Mouse (Mus musculus): Measurements from ENCODE around the gene Tox2.

Gene Tox2

DNA sequence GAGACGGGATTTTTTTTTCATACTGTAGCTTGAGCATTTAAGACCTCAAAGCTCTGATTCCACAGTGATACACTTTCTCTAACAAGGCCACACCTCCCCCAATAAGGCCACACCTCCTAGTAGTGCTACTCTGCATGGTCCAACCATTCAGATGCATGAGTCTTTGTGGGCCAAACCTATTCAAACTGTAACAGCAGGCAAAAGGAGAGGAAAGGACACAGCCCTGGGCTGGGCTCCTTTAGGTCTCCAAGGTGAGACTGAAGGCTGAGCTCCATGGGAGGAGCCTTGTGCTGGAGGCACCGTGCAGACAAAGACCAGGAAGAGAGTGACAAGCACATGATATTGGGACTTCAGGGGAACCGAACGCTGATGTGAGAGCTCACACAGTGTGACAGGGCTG lies 114.4 kb downstream of the Tox2 start:
- no peak for DNase-seq (ENCODE audit: low spot score in 2 of 2)

DNA sequence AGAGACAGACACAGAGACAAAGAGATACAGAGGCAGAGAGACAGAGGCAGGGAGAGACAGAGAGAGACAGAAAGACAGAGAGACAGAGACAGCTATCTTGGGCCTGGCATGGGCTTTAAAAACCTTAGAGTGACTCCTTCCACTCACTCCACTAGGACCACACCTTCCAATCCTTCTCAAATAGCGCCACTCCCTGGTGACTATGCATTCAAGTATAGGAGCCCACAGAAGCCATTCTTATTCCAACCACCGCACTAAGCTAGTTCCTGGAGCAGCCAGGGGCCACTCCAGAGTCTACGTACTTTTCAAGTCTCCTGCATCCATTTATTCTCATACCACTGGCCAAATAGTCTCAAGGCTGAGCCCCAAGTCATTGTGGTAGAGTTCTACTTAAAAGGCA lies 115.9 kb downstream of the Tox2 start:
- DNase-seq (ENCODE audit: low spot score in 2 of 2) = no peak

DNA sequence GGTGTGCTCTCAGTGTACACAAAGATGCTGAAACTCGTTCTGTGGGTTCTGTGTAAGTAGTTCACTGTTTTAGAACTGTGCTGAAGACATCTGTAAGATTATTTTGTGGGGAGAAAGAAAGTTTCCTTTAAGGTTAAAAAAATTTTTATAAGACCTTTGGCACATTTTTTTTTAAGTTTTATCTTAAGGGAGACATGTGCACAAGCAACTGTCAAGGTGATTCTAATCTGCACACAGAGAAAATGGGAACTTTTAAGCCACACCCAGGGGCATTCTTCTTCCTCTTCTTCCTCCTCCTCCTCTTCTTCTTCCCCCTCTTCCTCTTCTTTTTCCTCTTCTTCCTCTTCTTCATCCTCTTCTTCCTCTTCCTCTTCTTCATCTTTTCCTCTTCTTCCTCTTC lies 120.2 kb downstream of the Tox2 start:
- DNase-seq (ENCODE audit: low spot score in 2 of 2) = no peak

DNA sequence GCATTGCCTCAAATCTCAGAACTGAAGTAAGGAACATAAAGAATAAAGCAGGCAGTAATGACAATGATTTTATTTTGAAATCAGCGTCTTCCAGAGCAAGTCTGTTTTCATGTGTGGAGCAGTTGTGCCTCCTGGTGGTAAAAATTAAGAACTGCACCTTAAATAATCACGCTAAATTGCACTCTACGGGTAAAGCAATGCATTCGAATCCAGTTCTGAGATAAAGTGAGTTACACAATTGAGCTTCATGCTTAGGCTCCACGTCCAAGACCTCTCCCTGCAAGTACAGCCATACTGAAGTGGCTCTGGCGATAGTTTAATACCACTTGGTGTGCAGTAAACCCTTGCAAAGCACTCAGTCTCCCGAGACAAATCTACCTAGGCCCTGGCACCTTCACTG lies 127.8 kb downstream of the Tox2 start:
- peak in 1 of 2 experiments; percentile 38 for DNase-seq (ENCODE audit: low spot score in 2 of 2)

DNA sequence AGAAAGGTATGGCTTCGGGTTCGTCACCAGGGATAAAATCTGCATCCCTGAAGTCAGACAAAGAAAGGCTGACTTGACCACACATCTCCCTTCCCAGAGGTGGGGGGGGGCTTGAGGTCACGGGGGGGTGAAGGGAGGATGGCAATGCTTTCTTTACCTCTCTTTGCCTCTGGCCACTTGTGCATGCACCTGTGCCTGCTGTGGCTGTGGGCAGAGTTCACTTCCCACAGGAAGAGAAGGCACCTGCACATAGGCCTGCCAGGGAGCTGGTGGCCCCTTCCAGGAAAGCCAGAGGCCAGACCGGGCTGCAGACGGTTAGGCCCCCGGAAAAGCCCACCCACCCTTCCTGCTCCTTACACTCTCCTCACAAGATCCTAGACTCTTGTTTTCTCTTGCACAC lies 128.5 kb downstream of the Tox2 start:
- DNase-seq (ENCODE audit: low spot score in 2 of 2) = no peak

DNA sequence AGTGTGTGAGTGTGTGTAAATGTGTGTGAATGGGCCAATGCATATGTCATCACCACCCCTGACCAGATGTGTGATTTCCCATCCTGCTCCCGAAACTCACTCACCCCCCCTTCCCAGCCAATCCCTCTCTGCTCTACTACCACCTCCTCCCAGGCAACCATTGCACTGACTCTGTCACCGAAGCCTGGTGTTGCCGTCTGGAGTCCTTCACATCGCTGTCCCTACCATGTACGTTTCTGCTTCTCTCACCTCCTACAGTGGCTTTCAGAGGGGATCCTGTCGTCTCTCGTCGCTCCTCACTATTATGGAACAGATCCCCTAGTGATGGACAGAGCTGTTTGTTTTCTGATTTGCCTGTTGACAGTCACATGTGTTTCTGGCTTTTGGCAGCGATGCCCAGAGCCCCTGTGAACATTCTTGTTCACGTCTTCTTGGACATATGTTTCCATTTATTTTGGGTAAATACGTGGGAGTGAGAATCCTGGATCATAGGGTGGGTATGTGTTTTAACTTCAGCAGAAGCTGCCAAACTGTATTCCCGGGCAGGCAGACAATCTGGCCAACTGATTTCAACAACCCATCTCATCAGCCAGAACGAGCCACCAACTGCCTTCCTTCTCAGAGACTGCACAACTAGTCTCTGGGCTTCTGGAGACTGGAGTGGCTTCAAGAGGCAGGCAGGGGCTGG lies 129.6 kb downstream of the Tox2 start:
- DNase-seq (ENCODE audit: low spot score in 2 of 2) = peak in 1 of 2 experiments; percentile 17

DNA sequence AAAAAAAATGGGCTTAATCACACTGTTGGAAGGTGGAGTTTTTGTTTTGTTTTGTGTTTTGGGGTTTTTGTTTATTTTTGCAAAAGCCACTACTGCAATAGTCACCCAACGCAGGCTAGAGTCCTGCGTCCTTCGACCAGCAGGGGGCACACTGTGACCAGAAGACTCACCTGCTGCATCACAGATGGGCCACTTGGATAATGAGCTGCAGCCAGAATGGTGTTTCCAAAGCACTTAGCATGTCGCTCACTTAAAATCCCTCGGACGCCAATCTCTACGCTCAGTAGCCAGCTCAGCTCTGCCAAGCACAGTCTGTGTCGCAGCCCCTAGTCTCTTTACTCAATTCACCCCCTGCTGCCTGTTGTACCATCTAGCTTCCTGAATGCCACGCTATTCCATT lies 137.3 kb downstream of the Tox2 start:
- peak; percentile 29 to 37 for DNase-seq (ENCODE audit: low spot score in 2 of 2)

DNA sequence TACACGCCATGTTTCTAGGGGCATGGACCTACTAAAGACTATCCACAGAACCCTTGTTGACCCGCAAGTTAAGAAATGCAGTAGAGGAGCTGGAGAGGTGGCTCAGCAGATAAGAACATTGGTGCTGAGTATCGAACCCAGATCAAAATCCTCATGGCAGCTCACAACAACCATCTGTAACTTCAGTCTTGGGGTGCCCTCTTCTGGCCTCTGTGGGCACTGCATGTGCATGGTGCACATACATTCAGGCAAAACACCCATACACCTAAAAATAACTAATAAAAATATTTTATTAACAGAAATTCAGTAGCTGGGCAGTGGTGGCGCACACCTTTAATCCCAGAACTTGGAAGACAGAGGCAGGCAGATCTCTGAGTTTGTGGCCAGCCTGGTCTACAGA lies 140.7 kb downstream of the Tox2 start:
- DNase-seq (ENCODE audit: low spot score in 2 of 2) = peak in 1 of 2 experiments; percentile 12

DNA sequence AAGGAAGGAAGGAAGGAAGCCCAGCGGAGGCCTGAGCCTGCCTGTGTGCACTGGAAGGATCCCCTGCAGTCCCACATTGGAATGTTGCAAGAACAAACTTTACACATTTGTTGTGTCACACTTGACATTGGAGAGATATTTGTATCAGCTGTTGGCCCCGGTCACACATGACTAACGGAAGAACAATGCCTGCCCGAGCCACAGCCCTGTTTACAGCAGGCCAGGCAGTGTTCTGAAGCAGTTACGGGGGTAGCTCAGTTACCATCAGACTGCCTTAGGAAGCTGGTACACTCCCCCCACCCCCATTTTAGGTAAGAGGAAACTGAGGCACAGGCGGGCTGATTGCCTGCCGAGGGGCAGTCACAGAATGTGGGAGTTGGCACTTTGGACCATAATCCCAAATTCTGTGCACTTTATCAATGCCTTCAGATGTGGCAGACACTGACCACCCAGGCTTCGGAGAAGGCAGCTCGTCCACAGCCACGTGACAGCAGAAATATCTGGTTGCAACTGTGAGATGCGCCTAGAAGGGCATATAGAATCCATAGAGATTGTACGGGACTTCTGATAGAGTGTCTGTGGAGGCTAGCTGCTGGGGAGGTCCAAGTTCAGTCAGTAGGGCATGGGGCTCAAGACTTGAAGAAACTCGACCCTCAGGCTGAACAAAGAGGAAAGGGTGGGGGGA lies 142.2 kb downstream of the Tox2 start:
- no peak for DNase-seq (ENCODE audit: low spot score in 2 of 2)

DNA sequence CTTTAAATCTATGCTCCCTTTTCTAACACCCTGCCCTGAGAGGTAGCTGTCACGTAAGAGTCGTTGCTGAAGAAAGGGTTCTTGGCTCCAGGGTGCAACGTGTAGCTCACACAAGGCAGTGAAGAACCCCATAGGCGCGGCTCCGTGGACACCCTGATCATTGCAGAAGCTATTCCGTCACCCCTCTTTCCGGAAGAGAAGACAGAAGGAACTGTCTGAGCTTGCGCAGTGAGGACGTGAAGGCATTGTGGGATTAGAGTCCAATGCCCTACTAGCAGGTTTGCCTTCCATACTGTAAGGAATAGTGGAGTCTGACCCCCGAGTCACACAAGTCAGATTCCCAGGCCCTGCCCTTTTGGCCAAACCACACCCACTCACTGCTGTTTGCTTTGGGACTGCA lies 143.6 kb downstream of the Tox2 start:
- no peak for DNase-seq (ENCODE audit: low spot score in 2 of 2)

DNA sequence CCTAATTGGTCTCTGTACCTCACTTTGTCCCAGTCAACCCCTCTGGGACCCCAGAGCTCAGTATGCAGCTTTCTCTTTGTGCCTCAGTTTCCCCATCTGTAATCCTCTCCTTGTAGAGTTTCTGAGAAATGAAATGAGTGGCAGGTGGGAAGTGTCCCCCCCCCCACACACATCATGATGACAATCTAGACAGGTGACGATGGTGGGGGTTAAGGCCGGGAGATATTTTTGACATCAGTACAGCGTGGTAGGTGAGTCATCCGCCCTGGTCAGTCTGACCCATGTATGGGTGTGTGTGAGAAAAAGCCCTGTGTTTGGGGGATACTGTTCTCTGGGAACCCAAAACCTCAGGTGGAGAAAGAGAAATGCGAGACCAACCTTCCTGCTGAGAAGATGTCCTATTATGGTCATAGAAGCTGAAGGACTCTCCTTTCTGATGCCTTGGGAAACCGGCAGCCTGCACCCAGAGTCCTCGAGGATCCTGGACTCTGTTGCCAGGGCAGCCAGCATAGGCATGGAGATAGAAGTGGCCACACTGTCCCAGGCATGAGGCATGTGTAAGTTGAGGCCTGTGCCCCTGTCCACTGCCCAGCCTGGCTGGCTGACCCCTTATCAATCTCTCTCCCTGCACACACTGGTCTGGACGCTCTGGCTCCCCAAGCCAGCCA lies 144.7 kb downstream of the Tox2 start:
- no peak for DNase-seq (ENCODE audit: low spot score in 2 of 2)

DNA sequence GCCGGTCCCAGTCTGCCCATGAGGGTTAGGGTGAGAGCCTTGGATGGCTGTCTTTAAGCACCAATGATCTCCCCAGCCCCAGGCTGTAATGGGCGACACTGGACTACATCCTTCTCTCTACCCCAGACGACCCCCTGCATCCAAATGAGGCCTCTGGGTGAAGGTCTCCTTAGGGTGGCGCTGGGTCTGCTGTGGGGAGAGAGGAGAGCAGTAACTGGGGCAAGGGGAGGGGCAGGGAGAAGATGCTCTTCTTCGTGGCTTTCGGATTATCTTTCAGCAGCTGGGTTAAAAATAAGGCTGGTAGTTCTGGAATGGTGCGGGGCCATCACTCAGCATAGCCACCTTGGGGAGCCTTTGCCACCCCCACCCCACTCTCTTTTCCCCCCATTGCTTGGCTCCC lies 145.8 kb downstream of the Tox2 start:
- no peak for DNase-seq (ENCODE audit: low spot score in 2 of 2)

DNA sequence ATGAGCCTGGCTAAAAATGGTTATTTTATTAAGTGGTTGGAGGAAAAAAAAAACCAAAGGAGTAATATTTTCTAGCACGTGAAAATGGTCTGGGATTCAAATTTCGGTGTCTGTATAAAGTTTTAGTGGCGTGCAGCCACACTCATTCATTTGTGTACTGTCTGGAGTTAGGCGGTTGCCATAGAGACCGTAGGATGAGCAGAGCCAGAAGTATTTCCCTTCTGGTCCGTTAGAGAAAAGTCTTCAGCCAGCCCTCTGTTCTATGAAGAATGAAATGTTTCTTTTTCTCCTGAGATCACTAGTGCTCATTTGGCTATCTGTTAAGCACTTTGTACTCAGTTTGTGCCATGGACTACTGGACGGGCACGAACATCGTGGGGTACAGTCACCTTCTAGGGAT lies 146.5 kb downstream of the Tox2 start:
- no peak for DNase-seq (ENCODE audit: low spot score in 2 of 2)

DNA sequence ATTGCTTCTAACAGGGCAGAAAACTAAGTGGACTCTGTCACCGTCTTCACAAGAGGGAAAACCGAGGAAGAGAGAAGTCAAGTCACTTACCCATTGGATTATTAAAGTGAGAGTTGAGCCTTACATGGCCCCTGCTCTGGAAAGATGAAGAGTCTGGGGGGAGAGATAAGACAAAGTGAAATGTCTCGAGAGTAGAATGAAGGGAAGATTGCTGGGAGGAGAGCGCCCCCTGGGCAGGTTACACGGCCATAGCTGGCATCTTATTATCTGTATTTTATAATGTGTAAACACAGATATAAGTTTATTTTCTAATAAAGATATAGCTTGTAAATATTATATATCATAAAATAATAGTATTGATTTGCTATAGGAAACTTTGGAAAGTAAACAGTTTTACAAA lies 147.5 kb downstream of the Tox2 start:
- DNase-seq (ENCODE audit: low spot score in 2 of 2) = no peak

DNA sequence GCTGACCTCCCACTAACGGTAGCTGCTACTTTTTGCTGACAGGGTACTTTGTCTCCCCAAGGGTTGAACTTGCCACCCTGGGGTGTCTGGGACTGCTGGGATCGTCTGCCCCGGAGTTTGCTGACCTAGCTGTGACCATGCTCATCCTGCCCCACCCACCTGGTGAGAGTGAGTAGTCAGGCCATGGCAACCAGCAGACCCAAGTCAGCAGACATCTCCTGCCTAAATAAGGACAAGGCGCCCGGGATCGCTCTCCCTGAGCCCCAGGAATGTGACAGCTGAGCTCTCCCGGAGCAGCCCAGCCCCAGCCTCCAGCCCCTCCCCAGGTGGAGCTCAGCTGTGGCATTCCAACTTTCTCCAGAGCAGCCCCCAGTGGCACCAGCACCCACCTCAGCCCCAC lies 150.8 kb downstream of the Tox2 start:
- DNase-seq (ENCODE audit: low spot score in 2 of 2) = no peak

DNA sequence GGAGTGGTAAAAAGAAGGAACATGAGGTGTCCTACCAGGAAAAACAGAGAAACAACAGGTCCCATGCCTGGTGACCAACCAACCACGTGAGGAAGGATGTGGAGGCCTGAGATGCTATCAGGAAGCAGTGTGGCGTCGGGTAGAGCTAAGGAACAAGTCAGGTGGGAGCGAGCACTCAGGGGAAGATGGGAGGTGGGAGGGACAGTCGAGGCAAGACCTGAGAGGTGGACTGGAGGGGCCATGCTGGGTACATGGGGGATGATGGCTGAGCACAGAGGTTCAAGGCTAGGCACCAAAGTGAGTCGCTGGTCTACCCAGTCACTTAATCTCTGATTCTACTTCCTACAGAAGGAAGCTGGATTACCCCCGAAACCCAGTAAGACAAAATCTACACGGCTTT lies 152.7 kb downstream of the Tox2 start:
- DNase-seq (ENCODE audit: low spot score in 2 of 2) = no peak

DNA sequence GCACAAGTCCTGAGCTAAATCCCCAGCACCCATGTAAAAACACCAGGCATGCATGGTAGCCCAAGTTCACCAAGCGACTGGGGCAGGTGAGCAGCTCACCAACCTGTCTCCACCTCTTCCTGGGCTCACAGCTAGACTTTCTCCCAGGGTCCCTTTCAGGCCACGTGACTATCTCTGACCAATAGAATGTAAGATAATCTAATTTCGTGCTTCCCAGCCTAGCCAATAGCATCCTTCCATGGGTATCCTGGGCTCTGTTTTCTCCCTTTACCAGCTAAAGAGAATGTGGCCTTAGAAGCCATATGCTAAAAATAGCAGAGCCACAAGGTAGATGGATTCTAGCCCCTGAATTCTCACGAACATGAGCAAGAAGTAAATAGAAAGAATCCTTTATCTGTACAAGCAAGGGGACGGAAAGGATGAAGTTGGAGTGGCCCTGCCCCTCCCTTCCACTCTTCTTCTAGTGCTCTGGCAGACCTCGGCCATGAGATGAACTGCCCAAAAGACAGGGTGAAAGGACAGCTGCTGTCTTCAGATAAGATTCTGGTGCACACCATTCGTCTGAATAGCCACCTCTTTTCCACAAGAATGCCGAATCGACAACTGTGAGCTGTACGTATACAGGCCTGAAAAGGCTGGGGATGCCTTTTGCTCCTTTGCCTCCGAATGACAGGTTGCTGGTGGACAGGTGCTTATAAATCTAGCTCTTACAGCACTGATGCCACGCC lies 153.4 kb downstream of the Tox2 start:
- no peak for DNase-seq (ENCODE audit: low spot score in 2 of 2)

DNA sequence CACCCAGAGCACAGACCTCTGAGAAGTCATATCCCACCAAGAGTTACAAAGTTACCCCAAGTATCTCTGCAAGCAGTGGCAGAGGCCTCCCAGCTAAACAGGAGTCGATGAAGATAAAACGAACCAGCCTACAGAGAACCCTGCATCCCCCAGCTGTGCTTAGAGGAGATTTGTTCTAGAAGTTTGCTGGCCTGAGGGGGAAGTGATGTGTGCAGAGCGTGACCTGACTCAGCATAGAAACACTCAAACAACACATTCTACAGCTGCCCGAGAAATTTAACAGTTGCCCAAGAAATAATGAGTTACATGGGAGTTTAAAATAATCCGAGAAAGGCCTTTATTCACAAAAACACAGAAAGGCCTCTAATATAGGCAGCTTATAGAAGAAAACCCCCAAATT lies 155.7 kb downstream of the Tox2 start:
- no peak for DNase-seq (ENCODE audit: low spot score in 2 of 2)

DNA sequence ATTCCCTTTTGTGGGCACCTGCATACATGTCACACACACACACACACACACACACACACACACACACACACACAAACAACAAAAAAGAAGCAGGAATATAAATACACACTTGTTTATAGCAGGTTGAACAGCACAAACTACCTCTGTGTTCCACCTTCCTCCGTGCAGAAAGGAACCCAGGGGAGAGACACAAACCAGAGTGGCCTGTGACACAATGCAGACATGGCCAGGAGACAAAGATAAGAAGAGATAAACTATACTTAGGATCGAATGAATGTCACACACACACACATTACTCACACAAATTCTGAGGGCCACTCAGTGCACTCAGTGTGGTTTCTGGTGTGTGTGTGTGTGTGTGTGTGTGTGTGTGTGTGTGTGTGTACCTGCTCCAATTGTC lies 156.3 kb downstream of the Tox2 start:
- DNase-seq (ENCODE audit: low spot score in 2 of 2) = no peak

DNA sequence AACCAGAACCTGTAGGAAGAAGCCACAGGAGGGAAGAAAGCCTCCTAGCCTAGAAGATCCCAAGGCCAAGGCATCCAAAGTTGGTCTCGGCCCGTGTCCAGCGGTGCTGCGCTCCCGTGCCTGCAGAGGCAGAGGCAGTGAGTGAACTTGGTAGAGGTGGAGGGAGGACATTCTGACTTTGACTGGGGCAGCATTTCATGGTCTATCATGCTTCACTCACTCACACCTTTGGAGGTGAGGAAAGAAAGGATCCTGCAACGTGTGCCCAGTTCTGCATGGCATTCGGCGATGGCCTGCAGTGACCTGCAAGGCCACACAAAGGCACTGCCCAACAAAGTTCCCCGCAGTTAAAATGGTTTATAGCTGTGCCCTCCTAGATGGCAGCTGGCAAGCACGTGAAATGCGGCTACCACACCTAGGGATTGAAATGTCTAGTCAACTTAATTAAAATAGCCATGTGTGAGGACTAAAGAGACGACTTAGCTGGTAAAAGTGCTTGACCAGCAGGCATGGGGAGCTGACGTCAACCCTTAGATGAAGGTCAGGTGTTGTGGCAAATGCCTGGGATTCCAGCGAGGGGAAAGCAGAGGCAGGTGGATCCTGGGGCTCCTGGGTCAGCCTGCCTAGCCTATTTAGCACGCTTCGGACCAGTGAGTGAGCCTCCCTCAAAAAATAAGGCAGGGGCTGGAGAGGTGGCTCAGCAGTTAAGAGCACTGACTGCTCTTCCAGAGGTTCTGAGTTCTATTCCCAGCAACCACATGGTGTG lies 158.1 kb downstream of the Tox2 start:
- DNase-seq (ENCODE audit: low spot score in 2 of 2) = no peak

Measured in frontal cortex, postnatal 25 days (tissue).